Mouse (Mus musculus) left cerebral cortex, postnatal 14 days (tissue): ENCODE measurements around the gene Cblb. TPM values are rescaled to one million over a fixed set of nuclear protein-coding genes. Genes with fewer than 3 reads are reported as not detected.

Experiments used
- DNase-seq, 2 experiments: peaks; one replicate each; pipeline ENCODE4 v3.0.0; 2021 to 2022; ENCODE audit warnings: low spot score in 2 of 2, mixed read lengths in 1 of 2
- intact Hi-C: fragments of 180-260 bp; cut with DNase I; formaldehyde crosslinking; loops from one replicate; pipeline ENCODE4 v1.15.1; 2025
- total RNA-seq, 2 experiments: library from RNA; stranded (reverse); gene quantifications; 2 replicates each; pipeline ENCODE4 v1.2.3; 2021

Gene Cblb
- total RNA-seq, 2 experiments from 2014 or later, result 20.2 TPM

DNA sequence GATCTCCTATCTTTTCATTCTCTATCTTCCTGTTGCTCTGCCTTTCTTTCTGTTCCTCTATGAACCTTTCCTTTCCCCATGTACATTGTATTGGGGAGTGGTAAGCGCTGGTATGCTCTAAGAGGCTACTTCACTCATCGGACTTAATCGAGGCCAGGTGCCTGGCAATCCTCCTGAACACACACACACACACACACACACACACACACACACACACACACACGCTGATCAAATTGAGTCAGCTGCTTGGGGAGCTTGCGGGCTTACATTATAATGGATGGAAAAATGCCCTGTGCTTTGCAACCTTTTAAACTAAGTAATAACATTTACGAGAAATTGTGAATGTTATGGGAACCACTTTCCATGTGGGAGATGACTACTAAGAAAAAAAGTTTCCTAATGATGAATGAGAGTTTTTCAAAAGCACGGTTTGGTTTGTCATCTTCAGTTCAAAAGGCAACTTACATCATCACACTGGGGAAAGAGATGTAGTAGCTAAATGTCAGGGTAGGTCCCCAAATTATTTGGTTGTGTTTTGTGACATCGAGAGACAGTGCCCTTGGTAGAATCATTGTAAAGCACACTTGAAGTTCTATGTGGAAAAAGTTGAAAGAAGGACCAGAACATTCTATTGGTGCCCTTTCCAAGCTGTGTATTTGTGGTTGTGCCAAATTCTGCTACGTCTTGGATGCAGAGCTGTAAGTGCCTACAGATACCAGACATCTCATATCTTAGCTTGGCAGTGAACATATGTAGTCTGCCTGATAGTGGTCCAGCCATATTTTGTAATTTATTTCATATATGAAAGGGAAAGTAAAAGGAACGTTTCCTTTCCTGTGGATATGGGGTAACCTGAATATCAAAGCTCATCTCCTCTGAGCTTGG, 36.8 kb downstream of the Cblb start:
- intact Hi-C loops, result no loop called here
- no peak for DNase-seq

- intact Hi-C loops, result no loop called here
- no peak for DNase-seq
Observed at GRCm38 (mm10) chr16:52068517-52068874, 37.5 kb downstream of the Cblb start.

GRCm38 (mm10) chr16:52069648-52070047, 38.6 kb downstream of the Cblb start:
- intact Hi-C loops, result no loop called here
- no peak for DNase-seq

DNA sequence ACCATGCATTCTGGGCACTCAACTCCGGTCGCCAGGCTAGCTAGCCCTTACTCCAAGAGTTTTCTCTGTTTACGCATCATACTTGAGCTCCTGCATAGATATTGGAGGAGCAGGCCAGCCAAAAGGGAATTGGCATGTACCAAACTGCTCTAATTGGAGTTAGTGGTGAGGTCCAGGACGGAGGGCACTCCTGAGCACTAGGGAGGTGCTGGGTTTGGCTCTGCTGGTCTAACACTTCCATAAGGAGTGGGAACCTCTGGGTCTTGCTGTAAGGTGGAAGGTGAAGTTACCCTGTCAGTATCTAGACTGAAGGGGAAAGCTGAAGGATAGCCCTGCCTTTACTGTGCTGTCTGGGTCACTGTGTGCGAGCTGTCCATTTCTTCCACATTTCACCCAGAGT, 39.1 kb downstream of the Cblb start:
- DNase-seq, result no peak
- intact Hi-C loops, result no loop called here

DNA sequence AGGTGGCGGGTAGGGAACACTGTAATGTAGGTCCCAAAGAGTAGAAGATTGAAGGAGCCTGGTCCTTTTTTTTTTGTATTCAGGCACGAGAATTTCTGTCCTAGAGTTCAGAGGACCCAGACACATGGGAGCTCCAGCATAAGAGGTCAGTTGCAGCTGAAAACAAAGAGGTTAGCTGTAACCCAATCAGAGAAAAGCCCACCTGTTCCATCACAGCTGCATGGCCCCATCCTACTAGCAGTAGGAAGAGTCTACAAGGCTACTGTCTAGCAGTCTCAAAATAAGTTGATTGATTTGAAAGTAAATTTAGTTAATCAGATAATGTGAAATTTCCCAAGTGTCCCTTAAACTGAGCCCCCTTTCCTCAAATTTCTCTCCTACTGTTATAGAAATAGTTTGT, 40.3 kb downstream of the Cblb start:
- intact Hi-C loops, result no loop called here
- DNase-seq, result no peak

DNA sequence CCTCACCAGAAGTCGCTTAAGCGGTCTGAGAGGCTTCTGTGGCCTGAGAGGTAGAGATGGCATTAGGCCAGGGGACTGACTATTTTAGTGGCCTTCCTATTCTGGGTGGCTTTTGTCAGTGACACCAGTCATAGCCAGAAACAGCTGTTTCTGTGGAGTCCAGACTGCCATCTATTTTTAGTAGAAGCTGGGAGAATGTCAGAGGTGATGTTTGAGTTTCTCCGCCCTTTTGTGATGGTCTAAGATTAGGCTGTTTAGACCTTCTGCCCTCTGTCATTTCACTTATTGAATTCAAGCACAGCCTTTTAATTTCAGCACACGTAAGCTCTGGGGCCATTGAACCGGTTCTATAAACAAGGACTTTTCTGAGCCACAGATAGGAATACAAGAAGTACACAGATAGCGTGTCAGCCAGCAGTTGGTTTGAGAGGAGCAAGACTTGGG, 40.8 kb downstream of the Cblb start:
- no peak for DNase-seq
- intact Hi-C loops, result no loop called here

DNA sequence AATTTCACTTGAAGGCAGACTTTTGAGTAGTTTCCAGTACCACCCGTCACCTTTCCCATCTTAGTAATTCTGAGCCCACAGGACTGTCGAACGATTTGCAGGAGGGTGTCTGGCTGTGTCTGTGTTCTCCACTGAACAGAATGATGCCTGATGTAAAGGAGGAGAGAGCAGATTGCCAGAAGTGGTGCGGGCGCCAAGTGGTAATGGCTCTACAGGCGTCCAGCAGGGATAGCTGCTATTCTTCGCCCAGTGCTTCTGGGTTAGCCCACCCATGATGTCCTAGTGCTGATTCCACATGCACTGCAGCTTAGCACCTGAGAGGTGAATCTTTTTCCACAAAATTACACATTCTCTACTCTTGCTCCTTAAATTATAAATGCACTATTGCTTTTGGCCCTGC, 45.6 kb downstream of the Cblb start:
- intact Hi-C loops, result no loop called here
- no peak for DNase-seq

DNA sequence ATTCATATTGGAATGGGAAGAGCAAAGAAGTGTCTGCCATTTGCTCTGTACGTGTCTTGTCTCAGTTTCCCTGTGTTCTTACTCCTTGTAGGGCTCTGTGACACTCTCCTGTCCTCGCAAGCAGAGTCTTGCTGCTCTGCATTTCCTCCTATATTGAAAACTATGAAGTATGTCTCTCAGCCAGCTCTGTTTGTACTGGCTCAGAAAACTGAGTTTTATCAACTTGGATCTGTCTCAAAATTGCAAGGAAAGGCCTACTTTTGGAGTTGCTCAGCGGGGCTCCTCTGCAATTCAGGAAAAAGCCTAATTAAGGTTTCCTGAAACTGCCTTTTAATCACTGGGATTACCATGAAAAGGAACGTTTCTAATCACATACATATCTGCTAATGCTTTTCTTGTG, 46.9 kb downstream of the Cblb start:
- intact Hi-C loops, result no loop called here

DNA sequence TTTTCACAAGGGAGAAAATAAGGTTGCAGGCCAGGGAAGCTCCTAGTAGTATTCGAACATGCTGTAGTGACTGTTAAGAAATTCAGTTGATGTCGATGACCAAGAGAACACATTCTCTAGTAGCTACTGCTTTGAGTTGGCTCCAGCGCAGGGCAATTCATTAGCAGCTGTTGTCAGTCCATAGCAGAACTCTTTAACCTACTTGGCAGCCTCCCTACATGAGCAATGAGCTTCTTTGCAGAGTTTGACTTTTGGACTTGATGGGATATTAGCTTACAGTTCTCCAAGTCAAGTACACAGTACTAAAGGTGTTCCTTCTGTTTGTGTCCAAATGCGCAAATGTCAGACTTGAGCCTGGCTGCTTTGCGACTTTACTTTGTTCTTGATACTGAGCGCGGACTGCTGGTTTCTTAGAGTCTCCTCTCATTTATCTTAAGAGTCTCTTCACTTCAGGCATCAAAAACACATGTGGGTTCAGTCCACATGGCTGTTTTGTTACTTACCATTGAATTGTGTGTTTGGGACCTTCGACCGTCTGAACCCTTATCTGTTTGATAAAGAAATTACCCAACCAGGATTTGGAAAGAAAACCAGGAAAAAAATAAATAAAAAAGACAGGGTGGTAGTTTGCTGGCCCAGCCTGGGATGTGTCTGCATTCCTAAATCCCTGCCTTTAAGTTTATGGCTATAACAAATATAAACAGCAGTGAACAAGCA, 47.9 kb downstream of the Cblb start:
- no peak for DNase-seq
- intact Hi-C loops, result no loop called here

More for the DNA sequence above, 46.9 kb downstream of the Cblb start:
- no peak for DNase-seq

DNA sequence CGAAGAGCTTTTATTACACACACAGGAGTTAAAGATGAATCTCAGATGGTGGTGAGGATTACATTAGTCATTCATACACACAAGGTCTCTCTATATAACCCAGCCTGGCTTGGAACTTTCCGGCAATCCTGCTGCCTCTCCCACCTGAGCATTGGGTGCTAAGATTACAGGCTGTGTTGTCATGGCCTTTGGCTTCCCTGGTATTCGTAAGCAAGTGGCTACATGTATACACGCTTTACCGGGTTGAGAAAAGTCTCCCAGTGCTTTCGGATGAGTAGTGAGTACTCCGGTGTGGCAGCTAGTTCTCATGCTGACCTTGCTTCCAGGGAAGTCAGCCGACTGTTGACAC, 48.4 kb downstream of the Cblb start:
- DNase-seq, result no peak
- intact Hi-C loops, result no loop called here

DNA sequence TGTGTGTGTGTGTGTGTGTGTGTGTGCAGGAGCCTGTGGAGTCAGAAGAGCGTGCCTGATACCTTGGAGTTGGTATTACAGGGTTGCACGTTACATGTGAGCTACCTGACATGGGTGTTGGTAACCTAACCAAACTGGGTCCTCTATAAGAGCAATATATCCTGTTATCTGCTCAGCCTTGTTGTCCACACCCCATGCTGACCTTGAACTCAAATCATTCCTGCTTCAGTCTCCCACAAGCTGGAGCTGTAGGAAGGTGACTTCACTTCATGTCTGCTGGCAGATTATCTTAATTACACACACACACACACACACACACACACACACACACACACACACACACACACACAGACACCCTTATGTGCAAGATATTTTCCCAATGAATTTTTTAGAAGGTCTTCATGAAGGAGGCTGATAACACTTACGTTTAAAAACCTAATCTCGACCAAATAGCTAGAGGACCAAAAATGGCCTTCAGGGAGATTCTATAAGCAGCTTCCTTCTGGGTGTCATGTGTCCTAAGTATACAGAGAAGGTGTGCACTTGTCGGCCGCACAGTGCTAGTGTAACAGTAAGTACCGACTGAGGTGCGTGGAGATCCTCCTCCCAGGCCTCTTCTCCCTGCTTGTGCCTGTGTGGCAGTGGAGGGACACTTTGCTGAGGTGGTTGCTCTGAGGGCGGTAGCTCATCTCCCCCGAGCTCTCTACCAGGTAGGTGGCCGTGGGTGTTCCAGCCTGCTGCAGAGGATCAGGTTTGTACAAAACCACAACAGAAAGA, 49.8 kb downstream of the Cblb start:
- intact Hi-C loops, result no loop called here
- DNase-seq, result no peak

- intact Hi-C loops, result no loop called here
- DNase-seq, result no peak
Observed at GRCm38 (mm10) chr16:52081756-52082155, 50.7 kb downstream of the Cblb start.

DNA sequence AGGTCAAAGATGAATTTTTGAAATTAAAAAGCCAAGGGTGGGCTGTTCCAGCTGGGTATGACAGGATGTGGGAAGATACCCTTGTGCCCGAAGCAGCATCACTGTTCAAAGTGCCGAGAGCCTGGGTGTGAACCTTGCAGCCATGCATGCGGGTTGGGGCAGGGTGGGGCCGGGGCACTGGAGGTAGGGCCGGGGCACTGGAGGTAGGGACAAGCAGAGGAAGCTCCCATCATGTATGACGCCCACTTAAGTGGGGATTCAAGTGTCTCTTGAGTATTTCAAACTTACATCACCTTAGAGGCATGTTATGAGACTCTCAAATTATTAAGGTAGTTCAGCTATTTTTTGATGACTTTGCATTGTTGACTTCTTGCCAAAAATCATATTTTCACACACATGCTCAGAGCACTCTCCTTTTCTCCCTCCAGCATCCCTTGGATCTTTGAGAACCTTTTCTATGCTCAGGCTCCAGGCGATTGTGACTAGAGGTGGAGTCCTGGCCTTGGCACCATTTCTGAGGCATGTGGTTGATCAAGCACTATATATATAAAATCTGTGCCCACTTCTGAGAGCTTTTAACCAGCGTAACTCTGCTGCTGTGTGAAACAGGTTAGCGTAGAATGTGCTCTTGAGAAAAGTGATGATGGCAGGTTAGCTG, 55.9 kb downstream of the Cblb start:
- intact Hi-C loops, result no loop called here
- DNase-seq, result no peak

- DNase-seq, result no peak
- intact Hi-C loops, result no loop called here
Observed at GRCm38 (mm10) chr16:52089354-52089753, 58.3 kb downstream of the Cblb start.

GRCm38 (mm10) chr16:52090899-52091298, 59.9 kb downstream of the Cblb start:
- no peak for DNase-seq
- intact Hi-C loops, result no loop called here

DNA sequence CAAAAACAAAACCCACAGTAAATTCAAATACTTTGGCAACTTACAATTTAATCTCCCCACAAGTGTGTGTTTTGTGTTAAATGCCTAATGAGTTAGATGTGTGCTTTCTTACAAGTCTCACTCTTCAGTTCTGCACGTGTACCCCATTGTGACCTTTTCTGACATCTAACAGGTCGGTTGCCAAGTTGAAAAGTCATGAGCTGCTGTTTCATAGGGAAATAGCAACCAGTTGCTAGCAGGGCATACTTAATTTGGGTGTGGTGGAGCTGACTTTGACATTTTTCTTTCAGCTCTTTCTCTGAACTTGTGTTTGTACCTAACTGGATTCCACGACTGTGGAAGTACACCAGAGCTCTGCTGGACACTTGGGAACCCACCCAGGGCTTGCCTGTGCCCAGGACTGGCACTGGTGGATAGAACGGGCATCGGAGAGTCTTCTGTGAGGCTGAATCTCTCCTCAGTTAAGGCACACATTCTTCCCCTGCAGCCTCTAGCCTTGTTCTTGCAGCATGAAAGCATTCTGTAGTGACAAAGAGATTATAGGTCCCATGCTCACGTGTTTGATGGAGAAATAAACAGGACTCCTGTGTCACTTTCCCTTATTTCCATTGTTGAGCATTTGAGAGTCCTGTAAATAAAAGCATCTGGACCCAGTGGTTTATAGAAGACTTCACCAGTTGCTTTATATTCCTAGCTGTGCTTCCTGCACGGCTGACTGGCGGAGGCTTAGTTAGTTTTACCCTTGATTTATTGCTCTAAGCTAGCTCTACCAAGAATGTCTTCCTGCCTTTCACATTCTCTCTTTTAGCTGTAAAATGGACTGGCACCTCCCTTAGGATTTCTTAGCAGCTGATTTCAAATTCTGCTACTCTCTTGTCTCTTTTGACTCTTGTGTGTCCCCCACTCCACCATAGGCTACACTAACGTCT, 62.6 kb downstream of the Cblb start:
- intact Hi-C loops, result no loop called here
- DNase-seq, result no peak

- intact Hi-C loops, result no loop called here
- no peak for DNase-seq
Observed at GRCm38 (mm10) chr16:52094735-52095459, 63.9 kb downstream of the Cblb start.

GRCm38 (mm10) chr16:52095643-52096042, 64.6 kb downstream of the Cblb start:
- DNase-seq, result no peak
- intact Hi-C loops, result no loop called here
